Mouse (Mus musculus) cortical plate, adult 2 months (tissue): Measurements from ENCODE around the gene Tldc2.

Experiments used
- CTCF ChIP-seq: fragments of 200-500 bp; IDR thresholded peaks from 2 replicates; pipeline ENCODE4 v1.5.1; 2011; ENCODE audit warnings: mild to moderate bottlenecking, control low read depth, low read length; ENCODE audit not compliant: insufficient read depth; ENCODE audit errors: extremely low read depth
- POLR2A ChIP-seq: fragments of 200-500 bp; IDR thresholded peaks from 2 replicates; pipeline ENCODE4 v1.6.1; 2011; ENCODE audit warnings: mild to moderate bottlenecking, low read length, control low read depth; ENCODE audit not compliant: insufficient read depth; ENCODE audit errors: extremely low read depth

DNA sequence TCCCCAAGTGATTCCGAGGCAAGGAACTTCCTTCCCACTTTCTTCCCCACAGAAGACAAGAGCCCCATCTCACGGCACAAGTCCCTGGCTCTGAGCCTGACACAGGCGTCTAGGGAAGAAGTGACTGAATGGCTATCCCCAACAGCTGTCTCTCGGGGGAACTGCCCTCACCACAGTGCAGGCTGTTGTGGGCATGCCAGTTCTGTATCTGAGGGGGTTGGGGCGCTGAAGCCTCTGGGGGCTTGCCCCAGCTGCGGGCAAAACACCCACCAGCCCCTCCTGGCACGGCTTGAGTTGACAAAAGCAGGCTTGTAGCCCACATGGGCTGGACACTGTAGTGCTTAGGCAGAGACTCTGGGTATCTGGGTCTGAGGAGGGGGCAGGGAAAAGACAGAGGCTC lies 22.7 kb upstream of the Tldc2 start:
- TF ChIP-seq CTCF (no peak), POLR2A (no peak)
